Mouse (Mus musculus) myocyte (in vitro differentiated cells): ENCODE results near the gene Nfam1.

Experiments used
- CEBPB ChIP-seq: IDR thresholded peaks from 2 replicates; pipeline ENCODE4 v1.6.1; 2011; ENCODE audit warnings: mild to moderate bottlenecking, moderate library complexity; ENCODE audit not compliant: poor library complexity, insufficient read depth, severe bottlenecking
- E2F4 ChIP-seq: IDR thresholded peaks from one replicate; pipeline ENCODE4 v1.6.1; 2011; ENCODE audit warnings: mild to moderate bottlenecking, control low read depth, moderate library complexity; ENCODE audit not compliant: insufficient read depth
- MYOG ChIP-seq, 3 experiments: IDR thresholded peaks; one replicate each; pipeline ENCODE4 v1.6.1; 2011; ENCODE audit warnings: control low read depth in 2 of 3, low read depth in 2 of 3, mild to moderate bottlenecking in 2 of 3; ENCODE audit not compliant: insufficient read length in 2 of 3, control insufficient read depth in 1 of 3, insufficient read depth in 1 of 3
- POLR2AphosphoS2 ChIP-seq: IDR thresholded peaks from one replicate; pipeline ENCODE4 v1.6.1; 2011; ENCODE audit warnings: low read depth, control low read depth; ENCODE audit not compliant: insufficient read length
- REST ChIP-seq: IDR thresholded peaks from one replicate; pipeline ENCODE4 v1.6.1; 2011; ENCODE audit warnings: mild to moderate bottlenecking, control low read depth, moderate library complexity; ENCODE audit not compliant: insufficient read depth, insufficient read length
- TCF12 ChIP-seq: IDR thresholded peaks from one replicate; pipeline ENCODE4 v1.6.1; 2011; ENCODE audit warnings: mild to moderate bottlenecking, control low read depth; ENCODE audit not compliant: poor library complexity, insufficient read depth, severe bottlenecking

- no peak for TF ChIP-seq POLR2AphosphoS2
- TF ChIP-seq CEBPB: no peak
- TF ChIP-seq TCF12: no peak
- peak in 2 of 3 experiments; percentile 9 to 14 for TF ChIP-seq MYOG (IDR thresholded peaks at IDR 0.05; ENCODE audit: control insufficient read depth in 1 of 3, insufficient read depth in 1 of 3, insufficient read length in 2 of 3, low read depth in 2 of 3)
- TF ChIP-seq REST: no peak
- TF ChIP-seq E2F4: no peak
Measured at GRCm38 (mm10) chr15:82987014-82987731, 45.9 kb downstream of the Nfam1 start.
